Mouse (Mus musculus) layer of hippocampus, adult 18-20 months (tissue): ENCODE results near the gene Nsun4. TPM values are rescaled to one million over a fixed set of nuclear protein-coding genes. Genes with fewer than 3 reads are reported as not detected.

Experiments used
- DNase-seq, 2 experiments: peaks; one replicate each; pipeline ENCODE4 v3.0.0; 2022; ENCODE audit warnings: low spot score in 2 of 2
- long read RNA-seq: library from polyadenylated mRNA; stranded (forward); transcript quantifications from one replicate; pipeline ENCODE4 v2.0.0, GENCODE M21; 2021
- total RNA-seq, 2 experiments: library from RNA; stranded (reverse); gene quantifications; 2 replicates each; pipeline ENCODE4 v1.2.3; 2021

Gene Nsun4
- 1 to 10 TPM; 9.6 TPM for total RNA-seq
- long read RNA-seq, transcript Nsun4-202 (6 exons, 2,439 nt) = major isoform, 12 of 14 reads
- long read RNA-seq, partial matches to known transcripts = 1 of 14 reads
- long read RNA-seq, other reads (novel, unspliced or antisense) = 1 of 14 reads

DNA sequence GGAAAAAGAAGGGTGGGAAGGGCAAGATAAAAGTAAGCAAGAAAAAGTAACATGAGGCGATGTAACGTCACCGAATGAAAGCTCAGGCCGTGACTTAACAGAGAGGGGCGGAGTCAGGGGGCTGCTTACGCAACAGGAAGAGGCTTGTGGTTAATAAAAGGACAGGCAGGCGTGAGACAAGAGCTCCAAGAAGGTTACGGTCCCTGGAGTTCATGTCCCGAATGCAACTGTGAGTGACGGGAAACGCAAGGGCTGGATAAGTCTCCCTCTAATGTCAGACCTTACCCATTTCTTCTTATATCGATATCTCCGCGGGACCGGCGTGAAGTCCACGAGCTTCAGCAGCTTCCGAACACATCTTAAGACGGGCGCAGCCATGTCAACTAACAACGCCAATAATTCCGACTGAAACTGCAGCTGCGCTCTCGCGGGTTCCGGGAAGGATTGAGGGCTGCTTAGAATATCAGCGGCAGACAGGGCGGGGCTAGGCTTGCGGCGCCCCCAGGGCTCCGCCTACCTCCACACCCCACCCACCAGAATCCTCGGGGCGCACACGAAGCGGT is at the start of gene Nsun4:
Gene Nsun4, minus strand, starts transcription at position 478 of the 563 bp plus-strand sequence.
- DNase-seq = peak; percentile 87 to 92

DNA sequence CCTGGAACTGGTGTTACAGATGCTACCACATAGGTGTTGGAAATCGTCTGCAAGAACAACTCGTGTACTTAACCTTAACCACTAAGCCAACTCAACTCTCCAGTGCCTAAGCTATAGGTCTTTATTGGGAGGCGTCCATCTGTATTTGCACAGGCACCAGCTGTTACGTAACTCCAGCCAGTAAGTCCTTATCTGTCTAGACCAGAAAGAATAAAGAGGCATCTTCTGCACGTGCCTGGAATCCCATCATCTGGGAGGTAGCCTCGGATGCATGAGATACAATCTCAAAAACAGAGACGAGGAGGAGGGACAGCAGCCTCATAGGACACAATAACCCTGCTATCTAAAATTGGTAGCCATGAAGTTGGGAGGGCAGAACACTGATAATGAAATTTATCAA is 47.3 kb upstream of the Nsun4 start:
- DNase-seq = no peak

- DNase-seq = no peak
Measured at GRCm38 (mm10) chr4:116097211-116097610, 43.5 kb upstream of the Nsun4 start.

- DNase-seq = no peak
Measured at GRCm38 (mm10) chr4:116096291-116096690, 42.6 kb upstream of the Nsun4 start.

- DNase-seq = peak in 1 of 2 experiments; percentile 17
Measured at GRCm38 (mm10) chr4:116088510-116089249, 35.0 kb upstream of the Nsun4 start.

DNA sequence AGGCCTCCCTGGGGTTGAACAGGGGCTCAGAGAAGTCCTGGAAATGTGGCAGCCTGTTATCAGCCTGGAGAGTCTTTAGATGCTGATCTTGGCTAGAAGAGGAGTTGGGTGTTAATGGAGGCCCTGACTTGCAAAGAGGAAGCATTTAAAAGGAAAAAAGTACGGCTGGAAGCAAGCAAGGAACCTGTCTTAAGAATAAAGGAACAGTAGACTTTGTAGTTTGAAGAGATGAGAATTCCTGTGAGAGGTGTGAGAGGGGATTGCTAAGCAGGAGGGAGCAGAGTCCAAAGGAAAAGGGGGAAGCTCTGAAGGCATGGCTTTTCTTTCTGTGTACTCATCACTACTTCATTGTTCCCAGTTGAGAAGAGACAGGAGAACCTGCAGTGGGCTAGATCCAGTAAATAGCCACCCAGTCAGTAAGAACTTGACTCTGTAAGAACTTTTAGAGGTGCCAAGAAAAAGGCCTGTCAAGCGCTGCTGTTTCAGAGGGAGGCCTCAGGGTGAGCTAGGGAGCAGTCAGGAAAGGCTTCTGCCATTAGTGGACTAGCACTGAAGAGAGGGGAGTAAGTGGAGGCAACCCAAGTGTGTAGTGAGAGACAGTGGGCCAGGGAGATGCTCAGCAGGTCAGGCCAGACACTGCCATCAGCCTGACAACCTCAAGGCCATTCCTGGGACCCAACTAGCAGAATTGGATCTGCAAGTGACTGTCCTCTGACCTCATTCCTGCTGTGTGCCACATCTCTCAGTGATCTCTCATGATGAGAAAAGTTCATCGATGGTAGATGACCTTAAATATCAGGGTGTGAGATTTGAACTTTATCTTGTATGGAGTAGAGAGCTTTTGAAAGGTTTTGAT is 23.8 kb upstream of the Nsun4 start:
- no peak for DNase-seq

DNA sequence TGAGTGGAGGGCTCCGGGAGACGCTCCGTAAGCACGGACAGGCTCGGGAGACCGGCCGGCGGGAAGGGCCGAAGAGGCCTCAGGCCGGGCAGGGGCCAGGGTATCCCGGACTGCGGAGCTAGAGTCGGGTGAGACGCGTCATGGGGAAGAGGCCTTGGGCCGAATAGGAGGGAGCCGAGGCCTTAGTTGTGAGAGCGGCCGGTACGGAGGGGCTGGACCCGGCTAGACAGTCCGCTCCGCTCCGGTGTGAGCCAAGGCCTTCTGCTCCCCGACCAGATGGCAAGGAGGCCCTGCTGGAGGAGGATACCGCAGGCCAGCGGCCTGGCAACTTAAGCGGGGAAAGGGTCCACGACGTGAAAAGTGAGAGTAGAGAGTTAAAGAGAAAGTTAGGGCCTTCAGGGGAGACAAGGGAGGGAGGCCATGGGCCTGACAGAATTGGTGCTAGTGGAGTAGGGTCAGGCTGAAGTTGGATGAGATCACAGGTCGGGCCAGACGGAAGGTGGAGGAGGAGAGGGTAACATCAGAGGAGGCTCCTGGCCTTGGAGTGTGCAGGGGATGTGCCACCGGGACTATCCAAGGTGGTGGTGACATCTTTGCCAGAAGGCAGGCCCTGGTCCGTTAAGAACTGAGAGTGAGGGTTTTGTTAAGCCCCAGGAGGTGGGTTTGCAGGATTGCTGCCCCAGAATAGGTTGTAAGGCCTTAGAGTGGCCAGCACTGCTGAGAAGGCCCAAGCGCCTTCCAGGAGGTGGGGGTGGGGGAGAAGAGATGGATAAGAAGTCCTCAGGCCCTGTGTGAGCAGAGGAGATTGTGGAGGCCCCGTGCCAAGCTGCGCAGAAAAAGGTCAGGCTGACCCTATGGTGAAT is 22.9 kb upstream of the Nsun4 start:
- DNase-seq = peak in 1 of 2 experiments; percentile 18

DNA sequence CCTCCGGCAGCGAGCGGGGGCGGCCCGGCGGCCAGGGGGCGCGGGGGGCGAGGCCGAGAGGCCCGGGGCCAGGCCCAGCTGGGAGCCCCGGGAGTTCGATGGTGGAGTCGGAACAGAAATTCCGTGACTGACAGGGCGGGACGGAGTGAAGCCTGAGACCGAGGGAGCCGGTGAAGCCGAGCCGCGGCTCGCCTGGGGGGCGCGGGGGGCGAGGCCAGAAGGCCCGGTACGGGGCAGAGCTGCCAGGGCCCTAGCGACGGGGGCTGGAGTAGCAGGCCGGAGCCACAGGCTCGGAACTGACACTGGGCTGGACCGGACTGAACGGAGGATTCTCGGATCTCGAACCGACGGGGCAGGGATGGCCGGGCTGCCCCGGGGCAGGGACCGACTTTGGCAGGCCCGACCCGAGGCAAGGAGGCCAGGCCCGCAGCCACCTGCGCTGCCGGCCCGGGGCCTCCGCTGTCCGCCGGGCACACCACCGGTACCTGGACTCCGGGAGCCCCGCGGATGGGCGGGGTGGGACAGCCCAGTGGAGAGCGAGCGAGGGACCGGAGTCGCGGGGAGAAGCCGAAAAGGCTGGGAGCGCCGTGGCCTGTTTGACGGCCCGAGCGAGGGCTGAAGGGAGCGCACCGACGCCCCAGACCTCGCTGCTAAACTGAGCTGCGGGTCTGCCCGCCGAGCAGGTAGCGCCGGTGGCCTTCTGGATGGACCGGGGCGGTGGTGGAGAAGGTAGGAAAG is 22.1 kb upstream of the Nsun4 start:
- DNase-seq = peak in 1 of 2 experiments; percentile 57

DNA sequence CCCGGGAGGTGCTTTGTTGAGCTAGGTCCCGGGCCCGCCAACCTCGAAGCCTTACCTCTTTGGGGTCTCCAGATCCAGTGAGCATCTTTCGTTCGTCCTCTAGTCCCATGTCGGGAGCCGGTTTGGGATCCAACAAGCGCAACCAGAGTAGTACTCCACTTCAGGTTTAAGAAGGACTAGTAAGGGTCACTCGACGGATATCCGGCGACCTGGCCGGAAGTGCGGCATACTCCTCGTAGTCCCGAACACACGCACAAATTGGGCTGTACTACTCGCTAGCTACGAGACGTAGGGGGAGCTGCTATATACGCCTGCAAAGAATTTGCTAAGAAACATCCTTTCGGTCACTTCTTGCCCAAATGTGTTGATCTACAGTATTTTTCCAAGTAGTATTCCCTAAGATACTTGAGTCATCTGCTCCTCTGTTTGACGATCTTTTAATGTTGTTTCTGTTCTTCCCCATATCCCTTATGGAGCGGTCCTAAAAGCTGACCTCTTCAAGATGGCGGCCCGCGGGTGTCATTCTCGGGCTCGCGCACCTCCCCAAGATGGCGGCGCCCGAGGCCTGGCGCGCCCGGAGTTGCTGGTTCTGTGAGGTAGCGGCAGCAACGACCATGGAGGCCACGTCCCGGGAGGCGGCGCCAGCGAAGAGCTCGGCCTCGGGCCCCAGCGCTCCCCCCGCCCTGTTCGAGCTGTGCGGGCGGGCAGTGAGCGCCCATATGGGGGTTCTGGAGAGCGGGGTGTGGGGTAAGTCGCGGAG is 21.4 kb upstream of the Nsun4 start, which contains the start of the genes Uqcrh and Lrrc41:
Gene Uqcrh, minus strand, starts transcription at position 211 of the 760 bp plus-strand sequence.
Gene Lrrc41, plus strand, starts transcription at position 409 of the 760 bp plus-strand sequence.
- peak; percentile 94 to 98 for DNase-seq

DNA sequence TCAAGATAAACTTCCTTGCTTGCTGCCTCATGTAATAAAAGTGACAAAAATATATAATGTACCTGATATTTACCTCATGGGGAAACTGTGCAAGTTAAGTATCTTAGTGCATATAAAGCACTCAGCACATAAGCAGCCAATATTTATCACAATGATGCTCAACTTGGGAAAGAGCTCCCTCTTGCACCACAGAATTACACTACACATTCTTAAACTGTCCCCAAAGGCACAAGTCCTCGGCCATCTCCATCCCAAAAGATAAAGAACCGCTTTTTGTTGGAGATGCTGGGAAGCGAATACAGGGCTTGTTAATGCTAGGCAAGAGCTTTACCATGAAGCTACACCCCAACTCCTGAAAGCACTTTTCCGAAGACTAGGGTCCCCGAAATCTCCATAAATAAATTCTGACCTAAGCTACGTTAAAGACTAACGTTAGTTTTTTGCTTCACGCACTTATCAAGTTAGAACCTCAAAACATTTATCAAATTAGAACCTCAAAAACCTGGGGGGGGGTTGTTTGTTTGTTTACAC is 20.5 kb upstream of the Nsun4 start:
- peak in 1 of 2 experiments; percentile 28 for DNase-seq

DNA sequence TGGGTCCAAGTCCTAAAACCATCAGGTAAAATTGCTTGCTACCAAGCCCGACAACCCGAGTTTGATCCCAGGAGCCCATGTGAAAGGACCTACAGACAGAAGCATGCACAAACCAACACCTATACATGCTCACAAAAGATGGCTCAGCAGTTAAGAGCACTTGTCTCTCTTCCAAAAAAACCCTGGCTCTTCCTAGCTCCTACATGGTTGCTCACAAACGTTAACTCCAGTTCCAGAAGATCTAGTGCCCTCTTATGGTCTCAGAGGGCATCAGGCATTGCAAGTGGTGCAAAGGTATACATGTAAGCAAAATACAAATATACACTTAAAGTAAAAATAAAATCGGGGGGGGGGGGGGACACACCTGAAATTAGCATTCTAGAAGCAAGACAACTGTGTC is 19.5 kb upstream of the Nsun4 start:
- DNase-seq = no peak

DNA sequence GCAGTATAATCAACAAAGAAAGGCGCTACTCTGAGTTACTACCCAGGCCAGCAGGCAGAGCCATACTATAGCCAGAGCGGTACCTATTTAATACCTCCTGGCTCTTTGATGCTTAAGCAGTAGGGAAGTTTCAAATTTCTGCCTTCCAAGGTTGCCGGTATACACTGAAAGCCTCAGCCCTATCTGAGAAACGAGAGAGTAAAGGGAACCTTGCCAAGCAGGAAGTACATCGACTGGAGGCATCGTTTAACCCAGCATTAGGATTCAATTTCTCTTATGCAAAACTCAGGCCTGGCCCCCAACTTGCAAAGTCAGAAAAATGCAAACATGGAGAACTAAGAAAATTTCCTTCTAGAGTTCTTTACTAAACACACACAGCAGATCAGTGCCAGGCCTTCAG is 16.4 kb upstream of the Nsun4 start:
- DNase-seq = no peak

DNA sequence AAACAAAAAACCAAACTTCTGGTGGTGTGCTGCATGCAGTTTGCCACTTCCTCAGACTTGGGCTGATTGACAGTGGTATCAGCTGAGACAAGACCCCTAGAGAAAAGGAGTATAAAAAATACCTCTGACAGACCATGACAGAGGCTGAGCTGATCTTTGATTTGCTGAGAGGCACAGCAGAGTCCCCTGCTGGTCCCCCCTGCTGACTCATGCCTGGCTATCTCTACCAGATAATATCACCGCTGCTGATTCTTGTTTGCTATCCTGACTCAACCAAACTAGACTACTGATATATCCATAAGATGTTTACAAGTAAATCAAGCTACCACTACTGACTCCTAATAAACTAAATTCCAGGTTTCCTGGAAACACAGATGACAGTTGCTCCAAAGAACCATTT is 10.2 kb upstream of the Nsun4 start:
- peak in 1 of 2 experiments; percentile 29 for DNase-seq

- DNase-seq = no peak
Measured at GRCm38 (mm10) chr4:116059012-116059726, 5.5 kb upstream of the Nsun4 start.

- no peak for DNase-seq
Measured at GRCm38 (mm10) chr4:116057559-116057958, 3.9 kb upstream of the Nsun4 start.

DNA sequence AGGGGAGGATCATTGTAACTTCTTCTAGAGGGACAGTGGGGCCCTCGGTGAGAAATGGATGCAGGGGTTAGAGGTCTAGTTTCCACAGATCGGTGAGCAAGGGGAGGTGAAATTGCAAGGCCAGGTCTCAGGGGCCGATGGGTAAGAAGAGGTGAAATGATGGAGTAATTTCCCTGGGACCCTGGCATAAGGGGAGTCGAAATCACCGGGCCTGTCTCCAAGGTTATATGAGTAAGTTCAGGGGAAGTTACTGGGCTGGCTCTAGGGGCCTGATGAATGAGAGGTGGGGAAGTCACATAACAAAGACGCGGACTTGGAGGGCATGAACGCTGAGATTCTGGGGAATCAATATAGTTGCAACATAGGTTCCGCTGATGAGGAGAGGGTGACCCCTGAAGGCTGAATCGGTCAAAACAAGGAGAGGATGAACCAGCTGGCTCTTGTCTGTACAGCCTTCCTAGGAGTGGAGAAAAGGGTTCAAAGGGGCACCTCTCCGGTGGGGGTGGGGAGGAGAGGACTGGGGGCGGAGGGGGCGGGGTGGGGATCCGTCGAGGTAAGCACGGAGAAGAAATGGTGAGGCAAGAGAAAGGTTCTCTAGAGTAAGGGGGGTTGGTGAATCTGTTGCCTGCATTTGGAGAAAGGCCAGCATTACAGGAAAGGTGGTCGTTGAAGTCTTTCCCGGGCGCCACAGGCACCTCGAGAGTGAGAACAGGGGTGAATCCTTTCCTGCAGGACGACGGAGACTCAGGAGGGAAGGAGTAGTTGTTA is 966 bp downstream of the Nsun4 start:
- DNase-seq = peak in 1 of 2 experiments; percentile 33

GRCm38 (mm10) chr4:116049211-116049610 is 4.5 kb downstream of the Nsun4 start:
- DNase-seq = no peak
